Mouse (Mus musculus) brain, embryonic 14.5 days (tissue): Measurements from ENCODE around the gene Alox12b.

Experiments
- CTCF ChIP-seq: fragments of 200-500 bp; IDR thresholded peaks from 2 replicates; pipeline ENCODE4 v1.5.1; 2012; ENCODE audit warnings: inconsistent platforms, mild to moderate bottlenecking, moderate library complexity, borderline replicate concordance; ENCODE audit not compliant: insufficient read depth, insufficient read length; ENCODE audit errors: extremely low read depth
- POLR2A ChIP-seq: fragments of 200-500 bp; IDR thresholded peaks from 2 replicates; pipeline ENCODE4 v1.6.1; 2012; ENCODE audit warnings: mild to moderate bottlenecking, inconsistent platforms, borderline replicate concordance; ENCODE audit not compliant: poor library complexity, insufficient read depth, insufficient read length, severe bottlenecking; ENCODE audit errors: extremely low read depth

DNA sequence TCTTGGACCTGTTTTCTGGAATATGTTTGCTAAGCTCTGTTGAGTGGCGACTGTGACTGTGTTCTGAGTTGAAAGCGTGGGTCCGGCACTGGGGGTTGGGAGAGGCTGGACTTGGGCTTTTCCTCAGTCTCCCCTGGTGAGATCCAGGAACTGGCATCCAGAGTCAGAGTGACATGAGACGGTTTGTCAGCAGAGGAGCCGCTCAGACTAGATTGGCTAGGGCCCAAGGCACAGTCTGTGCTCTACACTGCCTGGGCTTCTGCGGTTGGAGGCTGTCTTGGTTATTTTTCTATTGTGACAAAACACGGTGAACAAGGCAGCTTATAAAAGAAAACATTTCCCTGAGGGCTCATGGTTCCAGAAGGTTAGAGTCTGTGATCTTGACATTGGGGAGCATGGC lies 9.2 kb upstream of the Alox12b start:
- TF ChIP-seq CTCF (no peak), POLR2A (no peak)
